Mouse (Mus musculus): ENCODE measurements at regions not wholly inside any gene's neighbourhood (a gene's known extent, or its start where the extent isn't known, plus 50 kb on each side); places are given as distances from the start of the nearest gene placed in this dataset.

- Histone ChIP-seq H3K4me1 (replicated peaks; ENCODE audit: control insufficient read depth, insufficient read depth, low read length) (no peaks in the 10 kb centered on the region), H3K4me3 (ENCODE audit: low read depth, low read length) (no peak overlapping the region), H3K36me3 (ENCODE audit: control insufficient read depth, insufficient read depth) (no peaks in the 10 kb centered on the region), H3K27ac (ENCODE audit: low read depth, low read length) (no peak overlapping the region), H3K9ac (ENCODE audit: low read depth, low read length) (no peak overlapping the region), H3K4me2 (replicated peaks; ENCODE audit: low read depth) (no peak overlapping the region), H3K27me3 (replicated peaks; ENCODE audit: control insufficient read depth, insufficient read depth, low read length) (no peaks in the 10 kb centered on the region), H3K9me3 (ENCODE audit: control insufficient read depth) (no peaks in the 10 kb centered on the region)
- no peak for TF ChIP-seq CTCF (IDR thresholded peaks at IDR 0.05; ENCODE audit: low read depth)
- WGBS, result 44% methylated on average over 1 of the region's 1 CpGs
- no peak for ATAC-seq
Measured at GRCm38 (mm10) chr16:51457166-51457565, 573.9 kb upstream of the Cblb start.

- H3K4me2 ChIP-seq (replicated peaks; ENCODE audit: low read depth), result no peak overlapping the region
- WGBS, result 52% methylated on average over 3 of the region's 3 CpGs
- no peak for ATAC-seq
- no peaks in the 10 kb centered on the region for H3K36me3 ChIP-seq (ENCODE audit: control insufficient read depth, insufficient read depth)
- no peak overlapping the region for H3K27ac ChIP-seq (ENCODE audit: low read depth, low read length)
- no peaks in the 10 kb centered on the region for H3K4me1 ChIP-seq (replicated peaks; ENCODE audit: control insufficient read depth, insufficient read depth, low read length)
- no peak overlapping the region for H3K9ac ChIP-seq (ENCODE audit: low read depth, low read length)
- no peaks in the 10 kb centered on the region for H3K27me3 ChIP-seq (replicated peaks; ENCODE audit: control insufficient read depth, insufficient read depth, low read length)
- no peak for TF ChIP-seq CTCF (IDR thresholded peaks at IDR 0.05; ENCODE audit: low read depth)
- no peak overlapping the region for H3K4me3 ChIP-seq (ENCODE audit: low read depth, low read length)
- no peaks in the 10 kb centered on the region for H3K9me3 ChIP-seq (ENCODE audit: control insufficient read depth)
Measured at GRCm38 (mm10) chr16:51475690-51476089, 555.3 kb upstream of the Cblb start.

GRCm38 (mm10) chr16:51496096-51496495 lies 534.9 kb upstream of the Cblb start:
- Histone ChIP-seq H3K4me2 (replicated peaks; ENCODE audit: low read depth) (no peak overlapping the region), H3K4me3 (ENCODE audit: low read depth, low read length) (no peak overlapping the region), H3K4me1 (replicated peaks; ENCODE audit: control insufficient read depth, insufficient read depth, low read length) (no peaks in the 10 kb centered on the region), H3K9ac (ENCODE audit: low read depth, low read length) (no peak overlapping the region), H3K27me3 (replicated peaks; ENCODE audit: control insufficient read depth, insufficient read depth, low read length) (no peaks in the 10 kb centered on the region), H3K9me3 (ENCODE audit: control insufficient read depth) (no peaks in the 10 kb centered on the region), H3K36me3 (ENCODE audit: control insufficient read depth, insufficient read depth) (no peaks in the 10 kb centered on the region), H3K27ac (ENCODE audit: low read depth, low read length) (no peak overlapping the region)
- 84% methylated on average over 2 of the region's 2 CpGs for WGBS
- TF ChIP-seq CTCF (IDR thresholded peaks at IDR 0.05; ENCODE audit: low read depth), result no peak
- ATAC-seq, result no peak

- no peak overlapping the region for H3K9ac ChIP-seq (ENCODE audit: low read depth, low read length)
- H3K4me2 ChIP-seq (replicated peaks; ENCODE audit: low read depth), result no peak overlapping the region
- no peaks in the 10 kb centered on the region for H3K36me3 ChIP-seq (ENCODE audit: control insufficient read depth, insufficient read depth)
- no peak for ATAC-seq
- H3K9me3 ChIP-seq (ENCODE audit: control insufficient read depth), result no peaks in the 10 kb centered on the region
- no peak overlapping the region for H3K4me3 ChIP-seq (ENCODE audit: low read depth, low read length)
- no peaks in the 10 kb centered on the region for H3K27me3 ChIP-seq (replicated peaks; ENCODE audit: control insufficient read depth, insufficient read depth, low read length)
- WGBS, result 78% methylated on average over 7 of the region's 7 CpGs
- no peaks in the 10 kb centered on the region for H3K4me1 ChIP-seq (replicated peaks; ENCODE audit: control insufficient read depth, insufficient read depth, low read length)
- H3K27ac ChIP-seq (ENCODE audit: low read depth, low read length), result no peak overlapping the region
- TF ChIP-seq CTCF (IDR thresholded peaks at IDR 0.05; ENCODE audit: low read depth), result no peak
Measured at GRCm38 (mm10) chr16:51497777-51498176, 533.2 kb upstream of the Cblb start.

GRCm38 (mm10) chr16:51517079-51517478 lies 513.9 kb upstream of the Cblb start:
- Histone ChIP-seq H3K36me3 (ENCODE audit: control insufficient read depth, insufficient read depth) (no peaks in the 10 kb centered on the region), H3K4me2 (replicated peaks; ENCODE audit: low read depth) (no peak overlapping the region), H3K4me3 (ENCODE audit: low read depth, low read length) (no peak overlapping the region), H3K27ac (ENCODE audit: low read depth, low read length) (no peak overlapping the region), H3K27me3 (replicated peaks; ENCODE audit: control insufficient read depth, insufficient read depth, low read length) (no peaks in the 10 kb centered on the region), H3K9me3 (ENCODE audit: control insufficient read depth) (no peaks in the 10 kb centered on the region), H3K9ac (ENCODE audit: low read depth, low read length) (no peak overlapping the region), H3K4me1 (replicated peaks; ENCODE audit: control insufficient read depth, insufficient read depth, low read length) (no peaks in the 10 kb centered on the region)
- TF ChIP-seq CTCF (IDR thresholded peaks at IDR 0.05; ENCODE audit: low read depth), result no peak
- 79% methylated on average over 3 of the region's 3 CpGs for WGBS
- no peak for ATAC-seq

GRCm38 (mm10) chr16:51520762-51521161 lies 510.3 kb upstream of the Cblb start:
- no peak overlapping the region for H3K27ac ChIP-seq (ENCODE audit: low read depth, low read length)
- H3K4me1 ChIP-seq (replicated peaks; ENCODE audit: control insufficient read depth, insufficient read depth, low read length), result no peaks in the 10 kb centered on the region
- WGBS, result 79% methylated on average over 4 of the region's 4 CpGs
- no peaks in the 10 kb centered on the region for H3K27me3 ChIP-seq (replicated peaks; ENCODE audit: control insufficient read depth, insufficient read depth, low read length)
- ATAC-seq, result no peak
- no peak overlapping the region for H3K4me2 ChIP-seq (replicated peaks; ENCODE audit: low read depth)
- TF ChIP-seq CTCF (IDR thresholded peaks at IDR 0.05; ENCODE audit: low read depth), result no peak
- H3K9ac ChIP-seq (ENCODE audit: low read depth, low read length), result no peak overlapping the region
- no peaks in the 10 kb centered on the region for H3K9me3 ChIP-seq (ENCODE audit: control insufficient read depth)
- no peak overlapping the region for H3K4me3 ChIP-seq (ENCODE audit: low read depth, low read length)
- H3K36me3 ChIP-seq (ENCODE audit: control insufficient read depth, insufficient read depth), result no peaks in the 10 kb centered on the region

All from intestine, postnatal 0 days (tissue).